Mouse (Mus musculus) neural tube, embryonic 14.5 days (tissue): ENCODE measurements at regions not wholly inside any gene's neighbourhood (a gene's known extent, or its start where the extent isn't known, plus 50 kb on each side); places are given as distances from the start of the nearest gene placed in this dataset.

ENCODE experiments used
- ATAC-seq: fragments of 200-750 bp; cut with Nextera tagmentation; 2 replicates; pipeline ENCODE4 v1.8.0; 2017; ENCODE audit warnings: low read depth, mild to moderate bottlenecking, moderate TSS enrichment, moderate library complexity
- H3K27ac ChIP-seq: fragments of 300-500 bp; sonication (generic); 2 replicates; pipeline ENCODE4 v1.5.1; 2014; ENCODE audit warnings: low read depth, mild to moderate bottlenecking, control low read depth, low read length, moderate library complexity, mixed read lengths
- H3K27me3 ChIP-seq: fragments of 300-500 bp; sonication (generic); 2 replicates; pipeline ENCODE4 v1.6.1; 2014; ENCODE audit warnings: low read length; ENCODE audit not compliant: control insufficient read depth, insufficient read depth
- H3K36me3 ChIP-seq: fragments of 300-500 bp; sonication (generic); 2 replicates; pipeline ENCODE4 v1.6.1; 2014; ENCODE audit warnings: low read length, mixed read lengths; ENCODE audit not compliant: control insufficient read depth, insufficient read depth
- H3K4me1 ChIP-seq: fragments of 300-500 bp; sonication (generic); 2 replicates; pipeline ENCODE4 v1.6.1; 2014; ENCODE audit warnings: low read length; ENCODE audit not compliant: control insufficient read depth, insufficient read depth
- H3K4me2 ChIP-seq: fragments of 300-500 bp; sonication (generic); 2 replicates; pipeline ENCODE4 v1.6.1; 2014; ENCODE audit warnings: mild to moderate bottlenecking, low read depth, low read length, control low read depth
- H3K4me3 ChIP-seq: fragments of 300-500 bp; sonication (generic); 2 replicates; pipeline ENCODE4 v1.5.1; 2014; ENCODE audit warnings: low read depth, low read length, control low read depth, mixed read lengths
- H3K9ac ChIP-seq: fragments of 300-500 bp; sonication (generic); replicated peaks from 2 replicates; pipeline ENCODE4 v1.6.1; 2014; ENCODE audit warnings: low read depth, mild to moderate bottlenecking, control low read depth, low read length, mixed read lengths
- H3K9me3 ChIP-seq: fragments of 300-500 bp; sonication (generic); 2 replicates; pipeline ENCODE4 v1.6.1; 2016; ENCODE audit warnings: low read length; ENCODE audit not compliant: control insufficient read depth
- WGBS: fragments of 180-500 bp; shearing (Covaris S2); extraction: QIAGEN DNeasy Blood & Tissue Kit; methylation state at CpG from one replicate; pipeline ENCODE4 v1.1.7; 2014; 5-methylcytosine and 5-hydroxymethylcytosine counted together

DNA sequence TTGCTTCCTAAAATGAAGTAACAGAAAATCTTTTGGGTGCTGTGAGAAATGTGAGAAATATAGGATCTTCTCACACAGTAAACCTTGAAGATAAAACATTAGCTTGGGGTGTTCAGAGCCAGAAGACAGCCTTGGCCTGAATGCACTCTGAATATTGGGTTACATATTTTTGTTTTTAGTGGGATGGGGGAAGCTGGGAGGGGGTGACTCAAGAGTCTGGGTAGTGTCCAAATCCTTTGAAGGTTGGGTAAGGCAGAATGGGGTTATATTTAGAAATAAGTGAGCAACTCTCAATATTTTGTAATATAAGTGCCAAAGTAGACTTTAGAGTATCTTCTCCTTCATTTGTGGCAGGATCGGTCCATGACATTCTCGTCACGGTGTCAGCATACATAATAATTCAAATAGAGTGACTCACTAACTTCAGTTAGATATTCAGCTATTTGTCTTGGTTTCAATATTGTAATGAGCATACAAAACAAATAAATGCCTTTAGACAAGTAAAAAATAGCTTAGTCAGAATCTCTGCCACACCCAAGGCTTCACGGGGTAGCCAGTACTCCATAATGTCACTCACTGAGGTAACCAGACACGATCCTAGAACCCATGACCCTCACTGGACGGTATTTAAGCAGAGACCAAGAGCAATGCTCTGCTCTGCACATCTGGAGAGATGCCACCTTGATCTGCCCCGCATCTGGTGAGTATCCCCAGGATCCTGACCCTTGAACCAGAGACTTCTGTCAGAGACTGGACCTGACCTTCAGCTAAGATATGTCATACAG lies 209.9 kb upstream of the Map3k1 start:
- WGBS, result 90% methylated on average over 7 of the region's 7 CpGs
- no peaks in the 10 kb centered on the region for H3K4me1 ChIP-seq
- H3K9ac ChIP-seq, result no peak overlapping the region

GRCm38 (mm10) chr13:112019575-112019974 lies 210.8 kb upstream of the Map3k1 start:
- H3K4me1 ChIP-seq, result no peaks in the 10 kb centered on the region
- no peak overlapping the region for H3K9ac ChIP-seq
- no peaks in the 10 kb centered on the region for H3K36me3 ChIP-seq
- H3K9me3 ChIP-seq, result no peaks in the 10 kb centered on the region
- WGBS, result 94% methylated on average over 5 of the region's 5 CpGs
- H3K4me3 ChIP-seq, result no peak overlapping the region
- H3K27me3 ChIP-seq, result no peaks in the 10 kb centered on the region
- no peak overlapping the region for H3K4me2 ChIP-seq
- ATAC-seq, result no peak
- H3K27ac ChIP-seq, result no peak overlapping the region

More for the DNA sequence above, 209.9 kb upstream of the Map3k1 start:
- Histone ChIP-seq H3K36me3 (no peaks in the 10 kb centered on the region), H3K9me3 (no peaks in the 10 kb centered on the region), H3K4me2 (no peak overlapping the region), H3K4me3 (no peak overlapping the region), H3K27me3 (no peaks in the 10 kb centered on the region), H3K27ac (no peak overlapping the region)
- ATAC-seq, result no peak

DNA sequence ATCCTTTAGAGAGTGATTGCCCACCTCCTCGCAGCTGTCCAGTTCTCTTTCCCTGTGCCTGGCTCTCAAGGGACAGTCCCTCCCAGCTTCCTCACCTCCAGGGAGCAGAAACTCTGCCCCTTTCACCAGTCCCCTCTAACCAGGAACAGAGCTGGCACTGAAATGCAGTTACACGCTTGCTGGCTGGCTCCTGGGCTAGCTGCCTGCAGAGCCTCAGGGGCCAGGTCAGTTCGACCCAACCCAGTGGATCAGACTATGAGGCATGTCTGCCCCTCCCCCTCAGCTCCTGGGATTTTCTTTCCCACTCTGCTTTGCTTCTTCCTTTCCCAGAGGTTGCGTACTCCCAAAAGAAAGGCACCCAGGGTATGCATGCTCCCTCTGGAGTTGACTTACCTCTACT lies 214.4 kb upstream of the Map3k1 start:
- no peak for ATAC-seq
- no peaks in the 10 kb centered on the region for H3K9me3 ChIP-seq
- no peak overlapping the region for H3K4me3 ChIP-seq
- WGBS, result 38% methylated on average over 4 of the region's 4 CpGs
- no peaks in the 10 kb centered on the region for H3K4me1 ChIP-seq
- H3K9ac ChIP-seq, result no peak overlapping the region
- H3K36me3 ChIP-seq, result no peaks in the 10 kb centered on the region
- no peak overlapping the region for H3K4me2 ChIP-seq
- H3K27ac ChIP-seq, result no peak overlapping the region
- H3K27me3 ChIP-seq, result no peaks in the 10 kb centered on the region

DNA sequence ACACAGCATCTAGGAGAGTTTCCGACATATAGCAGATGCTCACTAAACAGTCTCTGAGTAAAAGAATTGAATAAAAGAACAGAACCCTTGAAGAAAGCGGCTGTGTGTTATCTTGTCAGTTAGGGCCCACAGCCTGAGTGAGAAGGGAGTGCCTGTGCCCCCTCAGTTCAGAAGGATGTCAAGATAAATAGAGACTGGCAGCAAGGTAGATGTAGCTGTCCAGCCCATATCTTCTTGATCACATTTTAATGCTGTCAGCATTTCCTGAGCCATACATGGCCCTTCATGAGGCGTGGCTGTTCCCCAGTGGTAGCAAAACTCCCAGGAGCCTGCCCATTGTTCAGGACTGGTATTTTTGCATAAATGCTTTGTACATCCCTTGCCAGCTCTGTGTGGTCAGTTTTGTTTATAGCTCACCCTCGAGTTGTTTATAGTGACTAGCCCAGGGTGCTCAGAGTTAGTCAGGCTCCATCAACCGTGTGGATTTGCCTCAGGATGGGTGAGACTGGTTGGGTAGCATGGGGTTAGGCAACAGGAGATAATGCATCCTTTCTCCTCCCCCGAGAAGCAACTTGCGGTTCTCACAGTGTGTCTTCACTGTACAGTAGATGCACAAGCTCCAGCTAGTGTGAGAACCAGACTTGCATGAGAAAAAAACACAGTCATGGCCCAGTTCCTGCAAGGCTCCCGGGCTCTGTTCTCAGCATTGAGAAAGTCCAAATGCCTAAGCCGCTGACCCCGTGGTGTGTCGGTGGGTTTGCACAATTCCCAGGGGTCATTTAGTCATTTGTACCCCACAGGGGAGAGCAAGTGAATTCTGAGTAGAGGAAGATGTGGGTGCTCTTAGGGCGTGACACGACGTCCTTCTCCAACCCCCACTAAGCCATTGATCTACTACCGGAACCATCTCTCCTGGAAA lies 216.1 kb upstream of the Map3k1 start:
- no peak overlapping the region for H3K9ac ChIP-seq
- no peak overlapping the region for H3K4me3 ChIP-seq
- no peaks in the 10 kb centered on the region for H3K4me1 ChIP-seq
- no peaks in the 10 kb centered on the region for H3K27me3 ChIP-seq
- no peak overlapping the region for H3K4me2 ChIP-seq
- no peak overlapping the region for H3K27ac ChIP-seq
- no peaks in the 10 kb centered on the region for H3K9me3 ChIP-seq
- no peak for ATAC-seq
- H3K36me3 ChIP-seq, result no peaks in the 10 kb centered on the region
- WGBS, result 81% methylated on average over 15 of the region's 15 CpGs

DNA sequence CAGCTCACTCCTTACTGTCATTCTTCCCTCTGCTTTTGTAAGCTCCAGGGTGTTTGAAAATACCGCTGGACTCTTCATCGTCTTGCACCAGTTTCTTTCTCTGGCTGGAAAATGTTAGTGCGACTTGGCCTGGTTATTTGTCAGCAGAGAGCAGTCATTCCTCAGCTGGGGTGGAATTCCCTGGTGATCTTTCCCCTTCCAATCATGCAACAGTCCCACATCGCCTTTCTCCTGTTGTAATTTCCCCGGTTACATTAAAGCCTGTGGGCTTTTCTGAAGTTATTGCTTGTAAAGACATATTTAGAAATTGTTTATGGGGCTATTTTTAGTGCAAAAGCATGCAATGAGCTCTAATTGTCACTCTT lies 216.8 kb upstream of the Map3k1 start:
- no peaks in the 10 kb centered on the region for H3K27me3 ChIP-seq
- no peaks in the 10 kb centered on the region for H3K4me1 ChIP-seq
- ATAC-seq, result no peak
- no peak overlapping the region for H3K4me2 ChIP-seq
- H3K9ac ChIP-seq, result no peak overlapping the region
- H3K4me3 ChIP-seq, result no peak overlapping the region
- H3K27ac ChIP-seq, result no peak overlapping the region
- H3K36me3 ChIP-seq, result no peaks in the 10 kb centered on the region
- 82% methylated on average over 5 of the region's 5 CpGs for WGBS
- H3K9me3 ChIP-seq, result no peaks in the 10 kb centered on the region

DNA sequence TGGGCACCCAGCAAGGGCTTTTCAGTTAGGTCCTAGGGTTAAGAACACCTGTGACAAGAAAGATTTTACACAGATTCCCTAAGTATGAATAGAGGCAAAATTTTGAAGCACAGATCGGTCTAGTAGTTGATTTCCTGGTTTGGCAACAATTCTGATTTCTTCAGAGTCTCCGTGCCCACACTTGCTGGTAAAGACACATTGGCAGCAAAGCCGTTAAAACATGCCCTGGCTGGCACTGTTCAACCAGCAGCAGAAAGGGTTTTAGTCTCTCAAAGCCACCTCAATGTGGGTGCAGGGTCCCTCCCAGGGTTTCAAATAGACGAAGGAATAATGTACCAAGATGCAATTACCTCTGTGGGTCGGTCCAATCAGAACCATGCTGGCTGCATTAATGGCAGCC lies 218.9 kb upstream of the Map3k1 start:
- no peak overlapping the region for H3K4me3 ChIP-seq
- WGBS, result 92% methylated on average over 5 of the region's 5 CpGs
- ATAC-seq, result no peak

GRCm38 (mm10) chr13:112031061-112031460 lies 222.3 kb upstream of the Map3k1 start:
- H3K4me3 ChIP-seq, result no peak overlapping the region
- 80% methylated on average over 11 of the region's 11 CpGs for WGBS
- no peak for ATAC-seq
- no peak overlapping the region for H3K27ac ChIP-seq
- H3K4me1 ChIP-seq, result no peaks in the 10 kb centered on the region
- H3K36me3 ChIP-seq, result no peaks in the 10 kb centered on the region
- no peaks in the 10 kb centered on the region for H3K27me3 ChIP-seq
- no peaks in the 10 kb centered on the region for H3K9me3 ChIP-seq
- no peak overlapping the region for H3K4me2 ChIP-seq
- H3K9ac ChIP-seq, result no peak overlapping the region

More for the DNA sequence above, 218.9 kb upstream of the Map3k1 start:
- no peaks in the 10 kb centered on the region for H3K9me3 ChIP-seq
- no peak overlapping the region for H3K4me2 ChIP-seq
- no peak overlapping the region for H3K9ac ChIP-seq
- H3K4me1 ChIP-seq, result no peaks in the 10 kb centered on the region
- H3K27me3 ChIP-seq, result no peaks in the 10 kb centered on the region
- no peak overlapping the region for H3K27ac ChIP-seq
- no peaks in the 10 kb centered on the region for H3K36me3 ChIP-seq

GRCm38 (mm10) chr13:112031631-112032320 lies 223.0 kb upstream of the Map3k1 start:
- WGBS, result 92% methylated on average over 24 of the region's 24 CpGs
- Histone ChIP-seq H3K9ac (no peak overlapping the region), H3K4me3 (no peak overlapping the region), H3K36me3 (no peaks in the 10 kb centered on the region), H3K4me2 (no peak overlapping the region), H3K27me3 (no peaks in the 10 kb centered on the region), H3K4me1 (no peaks in the 10 kb centered on the region), H3K27ac (no peak overlapping the region), H3K9me3 (no peaks in the 10 kb centered on the region)
- ATAC-seq, result no peak
